Mouse (Mus musculus) midbrain, embryonic 15.5 days (tissue): ENCODE measurements around the gene Klf6. TPM values are rescaled to one million over a fixed set of nuclear protein-coding genes. Genes with fewer than 3 reads are reported as not detected.

Experiments
- microRNA-seq: library from miRNA; unstranded; fragments of <30 nt; microRNA quantifications from one replicate; pipeline ENCODE4, GENCODE M21; 2016
- polyA plus RNA-seq: library from polyadenylated mRNA; unstranded; fragments of >200 nt; fragmentation: Nextera tagmentation; extraction: Ambion mirVana; gene quantifications from 2 replicates; pipeline ENCODE4 v1.2.1, GENCODE M21; 2015

The Klf6 gene
- polyA plus RNA-seq, 1 experiment from 2014 or later = 104 TPM

Small RNA genes within 50 kb of the gene (microRNA-seq; reads per million reads assigned to microRNA genes)
- gene Gm26043 = not detected
